Mouse (Mus musculus): ENCODE measurements around the gene Gm17584. TPM values are rescaled to one million over a fixed set of nuclear protein-coding genes. Genes with fewer than 3 reads are reported as not detected.
"Not testable (repeated sequence)": the region's sequence is repeated elsewhere in the genome, so short reads cannot be mapped to it uniquely, and the experiment has no call there.

The Gm17584 gene
- polyA plus RNA-seq (2012; rRNA removed), result not detected in 2 replicates

GRCm38 (mm10) chrX:124500263-124500662 is at the start of gene Gm17584:
Gene Gm17584 (plus strand): TSS chrX:124500563.
- DNase-seq (ENCODE audit: low read depth), result not testable (repeated sequence)

Other genes starting within 250 kb of the Gm17584 start
- gene Gm17469, start 129.3 kb downstream of the Gm17584 start, polyA plus RNA-seq (2012; rRNA removed), result not detected in 2 replicates

Data from brain, embryonic 14.5 days (tissue).